Mouse (Mus musculus) MEL (cell line): Measurements from ENCODE around the gene Hoxa5. TPM values are rescaled to one million over a fixed set of nuclear protein-coding genes. Genes with fewer than 3 reads are reported as not detected.

Source experiments
- DNase-seq: peaks from one replicate; pipeline ENCODE4 v3.0.0; 2011; ENCODE audit warnings: low read depth, low spot score
- H3K27ac ChIP-seq: 2 replicates; pipeline ENCODE4 v1.5.1; 2012; ENCODE audit warnings: low read depth, mild to moderate bottlenecking, control low read depth, low read length, moderate library complexity; ENCODE audit not compliant: control insufficient read depth
- H3K27me3 ChIP-seq, 2 experiments: fragments of 150-350 bp in 1 of 2; sonication (generic) in 1 of 2; 2 replicates each; pipeline ENCODE4 v1.6.1; 2012; ENCODE audit warnings: low read length in 2 of 2, mild to moderate bottlenecking in 2 of 2, improper control_type of control experiment in 1 of 2, moderate library complexity in 1 of 2; ENCODE audit not compliant: insufficient read depth in 2 of 2, control insufficient read depth in 1 of 2
- H3K36me3 ChIP-seq, 2 experiments: 2 replicates each; pipeline ENCODE4 v1.6.1; 2012 to 2014; ENCODE audit warnings: low read length in 2 of 2, improper control_type of control experiment in 1 of 2, inconsistent platforms in 1 of 2, mild to moderate bottlenecking in 1 of 2; ENCODE audit not compliant: insufficient read depth in 2 of 2, control insufficient read depth in 1 of 2
- H3K4me1 ChIP-seq, 2 experiments: fragments of 150-350 bp in 1 of 2; sonication (generic) in 1 of 2; 2 replicates each; pipeline ENCODE4 v1.6.1; 2012; ENCODE audit warnings: low read length in 2 of 2, improper control_type of control experiment in 1 of 2, mild to moderate bottlenecking in 1 of 2; ENCODE audit not compliant: insufficient read depth in 2 of 2, control insufficient read depth in 1 of 2
- H3K4me3 ChIP-seq, 2 experiments: fragments of 150-350 bp in 1 of 2; sonication (generic) in 1 of 2; 2 replicates each; pipeline ENCODE4 v1.5.1; 2012; ENCODE audit warnings: low read depth in 2 of 2, low read length in 2 of 2, mild to moderate bottlenecking in 2 of 2, moderate library complexity in 2 of 2, control low read depth in 1 of 2, improper control_type of control experiment in 1 of 2; ENCODE audit not compliant: control insufficient read depth in 1 of 2, insufficient read depth in 1 of 2
- H3K79me2 ChIP-seq: 2 replicates; pipeline ENCODE4 v1.6.1; 2012; ENCODE audit warnings: mild to moderate bottlenecking, low read length, moderate library complexity; ENCODE audit not compliant: control insufficient read depth, poor library complexity, insufficient read depth
- H3K9ac ChIP-seq: 2 replicates; pipeline ENCODE4 v1.6.1; 2012; ENCODE audit warnings: low read depth, mild to moderate bottlenecking, control low read depth, low read length, moderate library complexity; ENCODE audit not compliant: control insufficient read depth, poor library complexity, severe bottlenecking
- H3K9me3 ChIP-seq: fragments of 150-350 bp; sonication (generic); replicated peaks from 2 replicates; pipeline ENCODE4 v1.6.1; 2012; ENCODE audit warnings: mild to moderate bottlenecking, low read length, improper control_type of control experiment, moderate library complexity; ENCODE audit not compliant: insufficient read depth
- CHD1 ChIP-seq: IDR thresholded peaks from 2 replicates; pipeline ENCODE4 v1.6.1; 2012; ENCODE audit warnings: low read depth, mild to moderate bottlenecking, inconsistent platforms, low read length, improper control_type of control experiment
- CHD2 ChIP-seq: IDR thresholded peaks from 2 replicates; pipeline ENCODE4 v1.6.1; 2011; ENCODE audit warnings: low read length, improper control_type of control experiment
- CTCF ChIP-seq, 3 experiments: IDR thresholded peaks in 2 of 3; conservative IDR thresholded peaks in 1 of 3; 2 replicates each; pipeline ENCODE4 v1.5.1; 2011 to 2012; ENCODE audit warnings: low read length in 3 of 3, low read depth in 2 of 3, mild to moderate bottlenecking in 2 of 3, improper control_type of control experiment in 1 of 3, inconsistent platforms in 1 of 3, mixed read lengths in 1 of 3, moderate library complexity in 1 of 3; ENCODE audit not compliant: control insufficient read depth in 1 of 3, insufficient read depth in 1 of 3, poor library complexity in 1 of 3, severe bottlenecking in 1 of 3
- E2F4 ChIP-seq: IDR thresholded peaks from 2 replicates; pipeline ENCODE4 v1.6.1; 2011; ENCODE audit warnings: low read depth, low read length, improper control_type of control experiment, borderline replicate concordance
- EP300 ChIP-seq, 2 experiments: IDR thresholded peaks; 2 replicates each; pipeline ENCODE4 v1.6.1; 2011; ENCODE audit warnings: improper control_type of control experiment in 2 of 2, low read length in 2 of 2, low read depth in 1 of 2, mild to moderate bottlenecking in 1 of 2
- ETS1 ChIP-seq: IDR thresholded peaks from 2 replicates; pipeline ENCODE4 v1.6.1; 2012; ENCODE audit warnings: low read depth, mild to moderate bottlenecking, inconsistent platforms, low read length, improper control_type of control experiment, moderate library complexity
- GABPA ChIP-seq: IDR thresholded peaks from 2 replicates; pipeline ENCODE4 v1.6.1; 2012; ENCODE audit warnings: low read depth, mild to moderate bottlenecking, inconsistent platforms, low read length, improper control_type of control experiment, moderate library complexity
- GATA1 ChIP-seq: IDR thresholded peaks from 2 replicates; pipeline ENCODE4 v1.6.1; 2011; ENCODE audit warnings: low read depth, low read length, improper control_type of control experiment
- HCFC1 ChIP-seq: IDR thresholded peaks from 2 replicates; pipeline ENCODE4 v1.6.1; 2012; ENCODE audit warnings: low read depth, mild to moderate bottlenecking, inconsistent platforms, low read length, improper control_type of control experiment, moderate library complexity
- JUND ChIP-seq: IDR thresholded peaks from 2 replicates; pipeline ENCODE4 v1.6.1; 2011; ENCODE audit warnings: low read depth, mild to moderate bottlenecking, improper control_type of control experiment, low read length
- MAFK ChIP-seq: IDR thresholded peaks from 2 replicates; pipeline ENCODE4 v1.6.1; 2011; ENCODE audit warnings: low read depth, mild to moderate bottlenecking, low read length, improper control_type of control experiment, borderline replicate concordance
- MAX ChIP-seq: IDR thresholded peaks from 2 replicates; pipeline ENCODE4 v1.6.1; 2011; ENCODE audit warnings: low read length, improper control_type of control experiment
- MYC ChIP-seq: IDR thresholded peaks from 2 replicates; pipeline ENCODE4 v1.6.1; 2011; ENCODE audit warnings: low read depth, mild to moderate bottlenecking, low read length, improper control_type of control experiment, moderate library complexity
- NELFE ChIP-seq: IDR thresholded peaks from 2 replicates; pipeline ENCODE4 v1.6.1; 2011; ENCODE audit warnings: low read depth, low read length, improper control_type of control experiment
- NRF1 ChIP-seq: IDR thresholded peaks from 2 replicates; pipeline ENCODE4 v1.6.1; 2014; ENCODE audit warnings: low read depth, mild to moderate bottlenecking, inconsistent platforms, low read length, improper control_type of control experiment, moderate library complexity; ENCODE audit not compliant: poor library complexity, insufficient read depth, severe bottlenecking
- POLR2AphosphoS5 ChIP-seq: IDR thresholded peaks from 2 replicates; pipeline ENCODE4 v1.6.1; 2012; ENCODE audit warnings: low read depth, borderline replicate concordance, mild to moderate bottlenecking, inconsistent platforms, low read length, moderate library complexity, mixed read lengths
- RAD21 ChIP-seq: IDR thresholded peaks from 2 replicates; pipeline ENCODE4 v1.6.1; 2011; ENCODE audit warnings: mild to moderate bottlenecking, low read depth, low read length, improper control_type of control experiment
- RCOR1 ChIP-seq: IDR thresholded peaks from 2 replicates; pipeline ENCODE4 v1.6.1; 2012; ENCODE audit warnings: low read depth, mild to moderate bottlenecking, inconsistent platforms, low read length, improper control_type of control experiment
- SIN3A ChIP-seq: IDR thresholded peaks from 2 replicates; pipeline ENCODE4 v1.6.1; 2012; ENCODE audit warnings: low read length, improper control_type of control experiment, inconsistent platforms
- TBP ChIP-seq: IDR thresholded peaks from 2 replicates; pipeline ENCODE4 v1.8.0; 2011; ENCODE audit warnings: low read depth, low read length, improper control_type of control experiment
- UBTF ChIP-seq: IDR thresholded peaks from 2 replicates; pipeline ENCODE4 v1.6.1; 2012; ENCODE audit warnings: low read depth, mild to moderate bottlenecking, inconsistent platforms, low read length, improper control_type of control experiment, moderate library complexity, borderline replicate concordance; ENCODE audit not compliant: insufficient read depth
- USF2 ChIP-seq, 2 experiments: IDR thresholded peaks; 2 replicates each; pipeline ENCODE4 v1.6.1; 2011 to 2012; ENCODE audit warnings: improper control_type of control experiment in 2 of 2, low read length in 2 of 2, borderline replicate concordance in 1 of 2, inconsistent platforms in 1 of 2, low read depth in 1 of 2, mild to moderate bottlenecking in 1 of 2; ENCODE audit not compliant: insufficient read depth in 1 of 2
- ZKSCAN1 ChIP-seq: IDR thresholded peaks from 2 replicates; pipeline ENCODE4 v1.6.1; 2012; ENCODE audit warnings: low read depth, mild to moderate bottlenecking, inconsistent platforms, low read length, improper control_type of control experiment, moderate library complexity
- polyA plus RNA-seq, 2 experiments: library from polyadenylated mRNA; stranded (reverse) in 1 of 2; unstranded in 1 of 2; fragments of >175 nt in 1 of 2; fragments of >200 nt in 1 of 2; gene quantifications; 2 replicates each; pipeline versions ENCODE4 v1.2.1 to v1.2.4; 2012; ENCODE audit warnings: low replicate concordance in 2 of 2, low read depth in 1 of 2; ENCODE audit not compliant: insufficient read length in 2 of 2, insufficient read depth in 1 of 2, missing spikeins in 1 of 2
- total RNA-seq: library from RNA; depleted of rRNA; stranded (reverse); fragments of 300-350 nt; gene quantifications from 2 replicates; pipeline ENCODE4 v1.2.3, GENCODE M21; 2012

The Hoxa5 gene
- total and polyA plus RNA-seq, 3 experiments = not detected

DNA sequence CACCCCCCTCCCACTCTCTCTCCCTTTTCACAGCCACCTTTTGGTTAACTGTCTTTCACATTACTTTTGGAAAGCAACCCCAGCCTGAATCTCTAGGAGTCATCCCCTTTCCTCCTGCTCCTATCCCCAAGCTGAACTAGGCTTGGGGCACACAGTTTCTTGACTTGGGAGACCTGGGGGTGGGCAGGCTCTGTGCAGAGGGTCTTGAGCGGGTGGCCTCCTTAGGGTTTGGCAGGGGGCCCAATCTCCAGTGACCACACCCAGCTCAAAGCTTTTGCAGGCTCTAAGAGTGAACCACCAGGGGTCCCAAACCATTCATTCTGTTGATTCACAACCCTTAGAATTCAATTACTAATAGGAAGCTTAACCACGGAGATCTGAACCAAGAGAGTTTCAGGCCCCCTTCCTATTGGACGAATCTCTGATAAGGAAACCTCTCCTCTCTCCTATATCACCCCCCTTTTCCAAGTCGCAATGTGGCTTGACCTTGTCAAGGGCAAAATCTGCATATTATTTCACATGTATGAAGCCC, 38.5 kb upstream of the Hoxa5 start:
- no peak for DNase-seq
- Histone ChIP-seq H3K9ac (no peak overlapping the region), H3K79me2 (no peaks in the 10 kb centered on the region), H3K9me3 (no peaks in the 10 kb centered on the region), H3K27me3 (no peaks in the 10 kb centered on the region), H3K4me3 (no peak overlapping the region), H3K4me1 (no peaks in the 10 kb centered on the region), H3K27ac (no peak overlapping the region), H3K36me3 (no peaks in the 10 kb centered on the region)
- no peak for TF ChIP-seq POLR2AphosphoS5
- TF ChIP-seq MAFK = no peak
- TF ChIP-seq RAD21 = no peak
- no peak for TF ChIP-seq CTCF (IDR thresholded peaks at IDR 0.05 in 2 of 3, conservative IDR thresholded peaks at IDR 0.05 in 1 of 3; ENCODE audit: control insufficient read depth in 1 of 3, insufficient read depth in 1 of 3, low read depth in 2 of 3, low read length in 3 of 3, poor library complexity in 1 of 3, severe bottlenecking in 1 of 3)
- TF ChIP-seq EP300 (IDR thresholded peaks at IDR 0.05; ENCODE audit: low read depth in 1 of 2, low read length in 2 of 2) = no peak
- TF ChIP-seq SIN3A = no peak

DNA sequence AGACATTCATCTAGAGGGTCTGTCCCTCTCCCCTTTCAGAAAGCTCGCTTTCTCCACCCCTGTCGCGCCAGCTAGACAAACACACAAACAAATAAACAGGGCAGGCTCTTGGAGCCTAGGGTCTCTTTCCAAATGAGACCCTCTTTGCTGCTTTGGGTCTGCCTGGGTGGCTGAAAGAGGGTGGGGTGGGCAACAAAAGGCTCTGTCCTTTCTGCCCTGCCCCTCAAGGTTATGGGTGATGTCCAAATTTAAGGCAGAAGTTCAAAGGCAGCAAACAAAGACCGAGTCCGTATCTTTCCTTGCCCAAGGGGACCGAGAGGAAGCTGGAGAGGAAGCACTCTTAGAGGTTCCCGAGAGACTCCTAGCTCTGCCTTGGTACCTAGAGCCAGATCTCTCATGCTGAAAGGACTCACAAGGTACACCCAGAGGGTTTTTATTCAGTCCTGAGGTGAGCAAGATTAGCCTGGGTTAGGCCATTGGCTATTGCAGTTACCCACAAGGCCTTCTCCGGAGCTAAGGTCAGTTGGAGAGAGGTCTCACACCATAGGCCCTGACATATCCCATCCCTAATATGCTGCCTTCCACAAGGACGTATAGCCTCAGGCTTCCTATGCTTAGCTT, 36.7 kb upstream of the Hoxa5 start:
- no peak for TF ChIP-seq EP300 (IDR thresholded peaks at IDR 0.05; ENCODE audit: low read depth in 1 of 2, low read length in 2 of 2)
- no peak for TF ChIP-seq GABPA
- no peak for TF ChIP-seq USF2 (IDR thresholded peaks at IDR 0.05; ENCODE audit: borderline replicate concordance in 1 of 2, insufficient read depth in 1 of 2, low read depth in 1 of 2, low read length in 2 of 2)
- TF ChIP-seq, all 39 proteins: peak for 0
- Histone ChIP-seq H3K4me1 (no peaks in the 10 kb centered on the region), H3K27ac (no peak overlapping the region), H3K9ac (no peak overlapping the region), H3K9me3 (no peaks in the 10 kb centered on the region), H3K79me2 (no peaks in the 10 kb centered on the region), H3K36me3 (no peaks in the 10 kb centered on the region), H3K4me3 (no peak overlapping the region), H3K27me3 (no peaks in the 10 kb centered on the region)
- no peak for DNase-seq

DNA sequence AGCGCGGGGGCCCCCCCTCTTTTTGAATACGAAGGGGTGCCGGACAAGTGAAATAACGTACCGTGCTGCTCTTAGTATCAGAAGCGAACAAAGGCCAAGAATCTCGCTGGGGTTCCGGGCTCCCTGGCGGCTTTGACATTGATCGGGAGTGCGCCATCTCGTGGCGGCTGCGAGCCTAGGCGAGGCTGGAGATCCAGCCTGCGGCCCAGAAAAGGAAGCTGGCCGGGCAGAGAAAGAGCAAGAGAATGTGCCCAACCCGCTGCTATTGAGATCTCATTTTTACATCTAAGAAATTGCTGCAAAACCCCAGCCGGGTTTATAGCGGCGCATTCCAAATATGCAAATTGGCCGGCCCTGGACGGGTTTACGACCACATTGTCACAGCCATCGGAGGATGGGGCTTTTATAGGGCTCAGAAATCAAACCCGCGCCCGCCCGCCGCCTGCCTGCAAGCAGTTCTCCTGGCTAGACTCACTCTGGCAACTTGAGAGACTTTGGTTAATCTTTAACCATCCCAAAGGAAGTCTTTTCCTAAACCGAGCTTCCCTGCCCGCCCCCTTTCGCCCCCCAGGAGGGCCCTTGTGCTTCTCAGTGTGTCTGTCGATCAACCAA, 36.1 kb upstream of the Hoxa5 start, which contains the start of gene Hoxa10:
Hoxa10 (minus strand) TSS at position 466 of the 612 bp plus-strand sequence.
- Histone ChIP-seq H3K36me3 (no peaks in the 10 kb centered on the region), H3K27ac (no peak within 1 kb of the TSS), H3K4me3 (no peak within 1 kb of the TSS), H3K4me1 (no peaks in the 10 kb centered on the region)
- DNase-seq = no peak
- TF ChIP-seq MAX (no peak), NELFE (no peak), ETS1 (no peak), JUND (no peak), HCFC1 (no peak), EP300 (IDR thresholded peaks at IDR 0.05; ENCODE audit: low read depth in 1 of 2, low read length in 2 of 2) (no peak), UBTF (no peak), CHD1 (no peak), MAFK (no peak), CHD2 (no peak), RAD21 (no peak), ZKSCAN1 (no peak), E2F4 (no peak), NRF1 (no peak), RCOR1 (no peak), GATA1 (no peak), MYC (no peak), TBP (no peak)
- TF ChIP-seq, all 39 proteins: peak for 0
- Histone ChIP-seq H3K27me3 (no peaks in the 10 kb centered on the region), H3K79me2 (no peaks in the 10 kb centered on the region), H3K9me3 (no peaks in the 10 kb centered on the region), H3K9ac (no peak within 1 kb of the TSS)
